Mouse (Mus musculus): ENCODE measurements around the gene Hepacam.

Gene Hepacam

GRCm38 (mm10) chr9:37384284-37385182 lies 17.4 kb downstream of the Hepacam start:
- CTCF ChIA-PET: no interaction called here

GRCm38 (mm10) chr9:37390891-37391290 lies 23.7 kb downstream of the Hepacam start:
- CTCF ChIA-PET: no interaction called here

- CTCF ChIA-PET: no interaction called here
These were observed 24.9 kb downstream of the Hepacam start for GRCm38 (mm10) chr9:37392071-37392470.

- CTCF ChIA-PET: interaction anchor here (0.8 kb wide), 1 partner anchor 147 kb away, joined by 3 read pairs; no protein-coding TSS in a partner anchor
These were observed 26.5 kb downstream of the Hepacam start for GRCm38 (mm10) chr9:37393482-37394131.

- CTCF ChIA-PET: no interaction called here
These were observed 33.4 kb downstream of the Hepacam start for GRCm38 (mm10) chr9:37400585-37400984.

- CTCF ChIA-PET: no interaction called here
These were observed 34.7 kb downstream of the Hepacam start, which contains the start of gene Robo4 for GRCm38 (mm10) chr9:37401802-37402201. Robo4 (plus strand) TSS chr9:37401897.

- CTCF ChIA-PET: no interaction called here
These were observed 35.4 kb downstream of the Hepacam start for GRCm38 (mm10) chr9:37402501-37402900.

GRCm38 (mm10) chr9:37403011-37403410 lies 35.9 kb downstream of the Hepacam start:
- CTCF ChIA-PET: no interaction called here

GRCm38 (mm10) chr9:37406372-37406771 lies 39.2 kb downstream of the Hepacam start:
- CTCF ChIA-PET: interaction anchor here (0.6 kb wide), 1 partner anchor 8 kb away, joined by 4 read pairs; no protein-coding TSS in a partner anchor

- CTCF ChIA-PET: interaction anchor here (0.6 kb wide), 1 partner anchor 217 kb away, joined by 4 read pairs; no protein-coding TSS in a partner anchor
These were observed 40.8 kb downstream of the Hepacam start for GRCm38 (mm10) chr9:37407850-37408502.

- CTCF ChIA-PET: no interaction called here
These were observed 42.7 kb downstream of the Hepacam start for GRCm38 (mm10) chr9:37409698-37410445.

GRCm38 (mm10) chr9:37412989-37413388 lies 45.8 kb downstream of the Hepacam start:
- CTCF ChIA-PET: no interaction called here

- CTCF ChIA-PET: interaction anchor here (0.6 kb wide), 1 partner anchor 8 kb away, joined by 4 read pairs; no protein-coding TSS in a partner anchor
These were observed 47.5 kb downstream of the Hepacam start for GRCm38 (mm10) chr9:37414666-37415065.

GRCm38 (mm10) chr9:37418791-37419190 lies 51.6 kb downstream of the Hepacam start:
- CTCF ChIA-PET: no interaction called here

GRCm38 (mm10) chr9:37420676-37421075 lies 53.5 kb downstream of the Hepacam start:
- CTCF ChIA-PET: interaction anchor here (0.6 to 0.8 kb wide), 2 partner anchors 10 to 236 kb away, joined by 4 to 8 read pairs; no protein-coding TSS in a partner anchor

GRCm38 (mm10) chr9:37421239-37421638 lies 54.1 kb downstream of the Hepacam start:
- CTCF ChIA-PET: no interaction called here

- CTCF ChIA-PET: no interaction called here
These were observed 62.2 kb downstream of the Hepacam start for GRCm38 (mm10) chr9:37429326-37429725.

GRCm38 (mm10) chr9:37430582-37430981 lies 63.4 kb downstream of the Hepacam start:
- CTCF ChIA-PET: interaction anchor here (0.6 kb wide), 1 partner anchor 19 kb away, joined by 6 read pairs; no protein-coding TSS in a partner anchor

GRCm38 (mm10) chr9:37432026-37432666 lies 65.0 kb downstream of the Hepacam start:
- CTCF ChIA-PET: interaction anchor here (0.6 kb wide), 1 partner anchor 187 kb away, joined by 6 read pairs; no protein-coding TSS in a partner anchor

- CTCF ChIA-PET: no interaction called here
These were observed 65.7 kb downstream of the Hepacam start, which contains the start of gene Robo3 for GRCm38 (mm10) chr9:37432720-37433421. Robo3 (minus strand) TSS chr9:37433246.
